Mouse (Mus musculus) T-helper 2 cell (primary cell): ENCODE measurements around the gene Medag.

Experiments
- in situ Hi-C: fragments of 300-600 bp; cut with MboI, MseI; formaldehyde crosslinking; loops from one replicate; pipeline ENCODE4 v1.15.1; 2025; ENCODE audit warnings: high pct_unique_total_duplicates

Gene Medag

GRCm38 (mm10) chr5:149428810-149429255 lies 17.3 kb downstream of the Medag start:
- in situ Hi-C loops, result no loop called here

GRCm38 (mm10) chr5:149429541-149429940 lies 18.0 kb downstream of the Medag start:
- in situ Hi-C loops, result no loop called here

- in situ Hi-C loops, result no loop called here
Observed at GRCm38 (mm10) chr5:149430943-149431342, 19.4 kb downstream of the Medag start.

GRCm38 (mm10) chr5:149433618-149434017 lies 22.1 kb downstream of the Medag start:
- in situ Hi-C loops, result no loop called here

GRCm38 (mm10) chr5:149434141-149434690 lies 22.7 kb downstream of the Medag start:
- in situ Hi-C loops, result no loop called here

GRCm38 (mm10) chr5:149436541-149436940 lies 25.0 kb downstream of the Medag start:
- in situ Hi-C loops, result no loop called here

GRCm38 (mm10) chr5:149437150-149437549 lies 25.6 kb downstream of the Medag start:
- in situ Hi-C loops, result no loop called here

GRCm38 (mm10) chr5:149439531-149440179 lies 28.1 kb downstream of the Medag start, which contains the start of gene Tex26:
Gene Tex26 (plus strand): TSS chr5:149439660.
- in situ Hi-C loops, result no loop called here

GRCm38 (mm10) chr5:149440180-149440573 lies 28.6 kb downstream of the Medag start:
- in situ Hi-C loops, result no loop called here

GRCm38 (mm10) chr5:149441646-149442276 lies 30.2 kb downstream of the Medag start:
- in situ Hi-C loops, result no loop called here

GRCm38 (mm10) chr5:149442277-149442660 lies 30.7 kb downstream of the Medag start:
- in situ Hi-C loops, result no loop called here

GRCm38 (mm10) chr5:149444451-149444850 lies 32.9 kb downstream of the Medag start:
- in situ Hi-C loops, result no loop called here

- in situ Hi-C loops, result no loop called here
Observed at GRCm38 (mm10) chr5:149446495-149446894, 34.9 kb downstream of the Medag start.

- in situ Hi-C loops, result no loop called here
Observed at GRCm38 (mm10) chr5:149447733-149448132, 36.2 kb downstream of the Medag start.

GRCm38 (mm10) chr5:149449406-149449805 lies 37.9 kb downstream of the Medag start:
- in situ Hi-C loops, result no loop called here

- in situ Hi-C loops, result no loop called here
Observed at GRCm38 (mm10) chr5:149451209-149451681, 39.7 kb downstream of the Medag start.

- in situ Hi-C loops, result no loop called here
Observed at GRCm38 (mm10) chr5:149454281-149454680, 42.7 kb downstream of the Medag start.

- in situ Hi-C loops, result no loop called here
Observed at GRCm38 (mm10) chr5:149456544-149456943, 45.0 kb downstream of the Medag start.

- in situ Hi-C loops, result no loop called here
Observed at GRCm38 (mm10) chr5:149462071-149462470, 50.5 kb downstream of the Medag start.

GRCm38 (mm10) chr5:149465305-149465704 lies 53.8 kb downstream of the Medag start:
- in situ Hi-C loops, result no loop called here

- in situ Hi-C loops, result no loop called here
Observed at GRCm38 (mm10) chr5:149474142-149474541, 62.6 kb downstream of the Medag start.

- in situ Hi-C loops, result no loop called here
Observed at GRCm38 (mm10) chr5:149474701-149475468, 63.3 kb downstream of the Medag start.
